Mouse (Mus musculus) heart, embryonic 14.5 days (tissue): ENCODE measurements at regions not wholly inside any gene's neighbourhood (a gene's known extent, or its start where the extent isn't known, plus 50 kb on each side); places are given as distances from the start of the nearest gene placed in this dataset.

Experiments used
- ATAC-seq: fragments of 200-750 bp; cut with Nextera tagmentation; 2 replicates; pipeline ENCODE4 v1.8.0; 2017; ENCODE audit warnings: low read depth, moderate TSS enrichment; ENCODE audit not compliant: insufficient number of reproducible peaks, insufficient read depth, low FRiP score
- H3K27ac ChIP-seq, 2 experiments: fragments of 200-500 bp in 1 of 2; fragments of 300-500 bp in 1 of 2; sonication (generic) in 1 of 2; replicated peaks in 1 of 2; 2 replicates each; pipeline ENCODE4 v1.5.1; 2012 to 2014; ENCODE audit warnings: low read depth in 2 of 2, low read length in 2 of 2, control low read depth in 1 of 2, mild to moderate bottlenecking in 1 of 2, mixed read lengths in 1 of 2; ENCODE audit not compliant: control insufficient read depth in 1 of 2, insufficient read depth in 1 of 2
- H3K27me3 ChIP-seq: fragments of 300-500 bp; sonication (generic); 2 replicates; pipeline ENCODE4 v1.6.1; 2014; ENCODE audit warnings: mild to moderate bottlenecking, low read length, control low read depth; ENCODE audit not compliant: control insufficient read depth, insufficient read depth
- H3K36me3 ChIP-seq: fragments of 300-500 bp; sonication (generic); 2 replicates; pipeline ENCODE4 v1.6.1; 2014; ENCODE audit warnings: mild to moderate bottlenecking, control low read depth, low read length, mixed read lengths; ENCODE audit not compliant: control insufficient read depth, insufficient read depth
- H3K4me1 ChIP-seq, 2 experiments: fragments of 200-500 bp in 1 of 2; fragments of 300-500 bp in 1 of 2; sonication (generic) in 1 of 2; 2 replicates each; pipeline ENCODE4 v1.6.1; 2012 to 2014; ENCODE audit warnings: low read length in 2 of 2, control low read depth in 1 of 2, mixed read lengths in 1 of 2; ENCODE audit not compliant: control insufficient read depth in 2 of 2, insufficient read depth in 2 of 2
- H3K4me2 ChIP-seq: fragments of 300-500 bp; sonication (generic); 2 replicates; pipeline ENCODE4 v1.6.1; 2014; ENCODE audit warnings: mild to moderate bottlenecking, low read length
- H3K4me3 ChIP-seq, 2 experiments: fragments of 200-500 bp in 1 of 2; fragments of 300-500 bp in 1 of 2; sonication (generic) in 1 of 2; 2 replicates each; pipeline ENCODE4 v1.5.1; 2012 to 2014; ENCODE audit warnings: low read length in 2 of 2, mild to moderate bottlenecking in 2 of 2, control low read depth in 1 of 2, low read depth in 1 of 2, moderate library complexity in 1 of 2; ENCODE audit not compliant: control insufficient read depth in 1 of 2, insufficient read depth in 1 of 2
- H3K9ac ChIP-seq: fragments of 300-500 bp; sonication (generic); 2 replicates; pipeline ENCODE4 v1.6.1; 2014; ENCODE audit warnings: mild to moderate bottlenecking, low read length
- H3K9me3 ChIP-seq: fragments of 300-500 bp; sonication (generic); 2 replicates; pipeline ENCODE4 v1.6.1; 2016; ENCODE audit warnings: low read length, control low read depth; ENCODE audit not compliant: control insufficient read depth
- WGBS: fragments of 180-500 bp; shearing (Covaris S2); extraction: QIAGEN DNeasy Blood & Tissue Kit; methylation state at CpG from one replicate; pipeline ENCODE4 v1.1.7; 2014; 5-methylcytosine and 5-hydroxymethylcytosine counted together

DNA sequence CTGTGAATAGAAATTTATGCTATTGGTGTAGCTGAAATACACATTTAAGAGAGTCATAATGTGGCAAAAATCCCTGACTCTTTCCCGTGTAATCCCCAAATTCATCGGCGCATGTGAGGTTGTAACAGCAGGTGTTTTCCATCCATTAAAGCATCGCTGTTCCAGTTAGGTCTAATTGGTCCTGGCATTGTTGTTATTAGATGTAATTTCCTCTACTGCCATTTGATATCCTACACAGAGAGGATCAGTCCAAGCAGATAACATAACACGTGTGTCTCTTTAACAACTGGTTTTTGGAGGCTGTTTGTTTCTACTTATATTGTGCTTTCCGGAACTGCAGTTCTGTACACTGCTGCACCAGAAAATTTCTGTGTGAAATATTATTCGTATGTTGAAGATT, 101.8 kb downstream of the Vgll3 start:
- H3K36me3 ChIP-seq: no peaks in the 10 kb centered on the region
- no peak overlapping the region for H3K4me3 ChIP-seq
- no peaks in the 10 kb centered on the region for H3K27me3 ChIP-seq
- no peak overlapping the region for H3K4me2 ChIP-seq
- ATAC-seq: no peak
- 70% methylated on average over 7 of the region's 7 CpGs for WGBS
- no peaks in the 10 kb centered on the region for H3K4me1 ChIP-seq
- H3K9ac ChIP-seq: no peak overlapping the region
- H3K9me3 ChIP-seq: no peaks in the 10 kb centered on the region
- no peak overlapping the region for H3K27ac ChIP-seq

DNA sequence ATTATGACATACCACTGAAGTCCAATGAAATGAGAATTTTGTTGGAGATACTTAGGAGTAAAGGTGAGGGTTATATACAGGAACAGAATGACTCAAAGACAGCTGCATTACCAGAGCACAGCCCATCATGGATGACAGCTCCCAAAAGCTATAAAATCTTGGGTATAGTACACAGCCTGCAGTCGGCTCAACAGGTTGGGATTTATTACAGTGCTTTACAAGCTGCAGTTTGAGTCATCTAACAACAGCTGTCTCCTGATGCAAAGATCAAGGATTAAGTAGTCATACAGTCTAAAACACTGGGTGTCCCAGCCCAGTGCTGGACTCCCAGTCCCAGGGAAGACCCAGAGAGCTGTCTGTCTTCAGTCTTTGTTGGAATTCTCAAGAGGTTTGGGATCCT, 110.9 kb downstream of the Vgll3 start:
- Histone ChIP-seq H3K27me3 (no peaks in the 10 kb centered on the region), H3K9me3 (no peaks in the 10 kb centered on the region), H3K36me3 (no peaks in the 10 kb centered on the region), H3K9ac (no peak overlapping the region), H3K4me3 (no peak overlapping the region), H3K4me1 (no peaks in the 10 kb centered on the region), H3K27ac (no peak overlapping the region), H3K4me2 (no peak overlapping the region)
- no peak for ATAC-seq
- 78% methylated on average over 1 of the region's 1 CpGs for WGBS

DNA sequence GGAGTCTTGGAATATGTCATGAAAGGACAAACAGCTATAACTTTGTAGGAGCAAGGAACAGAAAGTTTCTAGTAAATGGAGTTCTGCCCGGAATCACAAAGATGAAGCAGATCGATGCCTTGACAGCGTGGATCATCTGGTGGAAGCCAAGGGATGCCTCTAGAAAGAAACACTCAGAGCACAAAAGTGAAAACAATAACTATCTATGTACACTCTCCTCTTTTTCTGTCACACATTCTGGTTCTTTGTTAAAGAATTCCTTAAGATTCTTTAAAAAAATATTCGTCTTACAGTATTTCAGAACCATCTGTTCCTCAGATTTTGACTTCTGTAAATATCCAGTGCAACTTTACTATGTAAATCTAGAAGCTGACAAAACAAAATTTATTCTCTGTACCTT, 148.8 kb downstream of the Vgll3 start:
- WGBS: 86% methylated on average over 4 of the region's 4 CpGs
- Histone ChIP-seq H3K9me3 (no peaks in the 10 kb centered on the region), H3K9ac (no peak overlapping the region), H3K4me1 (no peaks in the 10 kb centered on the region), H3K36me3 (no peaks in the 10 kb centered on the region), H3K27ac (no peak overlapping the region), H3K4me2 (no peak overlapping the region), H3K4me3 (no peak overlapping the region), H3K27me3 (no peaks in the 10 kb centered on the region)
- ATAC-seq: no peak

DNA sequence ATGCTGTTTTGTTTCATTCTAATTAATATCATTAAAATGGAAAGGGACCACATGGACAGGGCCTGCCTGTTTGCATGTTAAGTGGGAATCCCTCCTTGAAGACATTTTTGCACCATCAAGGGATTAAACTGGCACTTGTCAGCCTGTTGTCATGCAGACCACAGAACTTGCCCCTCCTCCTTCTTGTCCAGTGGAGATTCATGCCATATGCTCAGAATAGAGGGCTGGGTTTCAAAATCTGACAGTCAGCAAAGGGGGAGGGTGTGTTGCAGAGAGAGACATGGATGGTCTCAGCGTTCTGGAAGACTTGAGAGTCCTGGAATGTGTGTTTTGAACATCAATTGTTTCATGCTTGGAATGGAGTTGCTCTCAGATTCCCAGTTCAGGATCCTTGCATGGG, 149.2 kb downstream of the Vgll3 start:
- H3K4me2 ChIP-seq: no peak overlapping the region
- no peak overlapping the region for H3K4me3 ChIP-seq
- no peaks in the 10 kb centered on the region for H3K4me1 ChIP-seq
- no peak overlapping the region for H3K27ac ChIP-seq
- no peak for ATAC-seq
- WGBS: 33% methylated on average over 1 of the region's 1 CpGs
- no peaks in the 10 kb centered on the region for H3K9me3 ChIP-seq
- H3K9ac ChIP-seq: no peak overlapping the region
- no peaks in the 10 kb centered on the region for H3K36me3 ChIP-seq
- no peaks in the 10 kb centered on the region for H3K27me3 ChIP-seq

DNA sequence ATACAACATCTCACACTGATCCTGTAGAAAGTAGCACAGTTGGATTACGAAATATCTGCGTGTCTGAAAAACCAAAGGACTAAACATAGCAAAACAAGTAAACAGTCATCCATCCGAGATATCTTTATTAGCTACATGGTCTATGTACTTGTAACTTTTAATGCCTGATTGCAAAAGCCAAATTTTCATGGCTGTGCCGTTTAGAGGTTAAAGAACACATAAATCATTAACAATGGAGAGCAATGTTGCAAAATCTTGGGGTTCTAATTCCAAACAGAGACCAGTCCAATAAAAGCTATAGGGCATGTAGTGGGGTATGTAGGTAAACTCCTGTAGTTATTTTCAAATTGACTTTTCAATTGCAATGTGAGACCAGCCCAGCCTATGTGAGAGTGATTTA, 162.0 kb downstream of the Vgll3 start:
- Histone ChIP-seq H3K4me2 (no peak overlapping the region), H3K27me3 (no peaks in the 10 kb centered on the region), H3K27ac (no peak overlapping the region), H3K9me3 (no peaks in the 10 kb centered on the region), H3K4me3 (no peak overlapping the region), H3K36me3 (no peaks in the 10 kb centered on the region), H3K4me1 (no peaks in the 10 kb centered on the region), H3K9ac (no peak overlapping the region)
- no peak for ATAC-seq
- WGBS: 81% methylated on average over 4 of the region's 4 CpGs

DNA sequence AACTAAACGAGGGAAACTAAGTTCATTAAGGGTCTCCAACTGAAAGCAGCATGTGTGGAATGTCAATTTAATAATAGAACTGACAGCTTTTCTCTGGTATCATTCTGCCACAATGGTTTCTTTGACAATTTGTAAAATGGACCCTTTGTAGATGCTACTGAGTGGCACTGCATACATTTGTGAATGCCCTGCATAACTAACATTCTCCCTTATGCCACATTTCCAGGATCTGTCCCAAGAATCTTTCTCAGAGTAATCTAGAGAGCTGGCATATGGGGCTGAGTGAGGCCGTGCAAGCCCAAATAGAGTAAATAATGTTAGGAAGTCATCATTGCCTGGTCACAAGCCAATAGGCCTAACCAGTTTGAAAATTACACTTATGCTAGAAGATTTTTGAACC, 172.1 kb downstream of the Vgll3 start:
- no peak overlapping the region for H3K27ac ChIP-seq
- H3K4me3 ChIP-seq: no peak overlapping the region
- no peaks in the 10 kb centered on the region for H3K27me3 ChIP-seq
- no peak for ATAC-seq
- no peak overlapping the region for H3K9ac ChIP-seq
- no peaks in the 10 kb centered on the region for H3K9me3 ChIP-seq
- WGBS: 32% methylated on average over 2 of the region's 2 CpGs
- H3K4me2 ChIP-seq: no peak overlapping the region
- peaks cover 0 to 6% of the 10 kb centered on the region in 2 experiments; a peak in 1 of 4 replicates for H3K4me1 ChIP-seq
- H3K36me3 ChIP-seq: no peaks in the 10 kb centered on the region

DNA sequence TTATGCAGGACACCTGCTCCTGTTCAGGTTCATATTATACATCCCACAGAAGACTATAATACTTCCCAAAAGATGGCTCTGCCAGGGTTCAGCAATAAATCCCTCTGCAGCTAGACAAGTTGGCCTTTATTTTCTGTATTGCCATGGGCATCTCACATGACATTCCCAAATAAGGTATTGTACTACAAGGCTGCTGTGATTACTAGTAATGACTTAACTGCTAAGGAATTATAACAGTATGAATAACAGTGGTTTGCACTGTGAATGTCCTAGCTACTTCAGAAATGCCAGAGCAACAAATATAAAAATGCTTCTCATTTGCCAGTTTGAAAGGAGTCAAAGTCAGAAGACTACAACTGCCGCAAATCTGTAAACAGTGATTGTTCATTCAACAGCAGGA, 184.3 kb downstream of the Vgll3 start:
- Histone ChIP-seq H3K36me3 (no peaks in the 10 kb centered on the region), H3K4me1 (peaks cover 2 to 4% of the 10 kb centered on the region in 2 experiments; a peak in 2 of 4 replicates), H3K27me3 (no peaks in the 10 kb centered on the region), H3K4me2 (no peak overlapping the region), H3K27ac (no peak overlapping the region), H3K4me3 (no peak overlapping the region), H3K9ac (no peak overlapping the region), H3K9me3 (no peaks in the 10 kb centered on the region)
- ATAC-seq: no peak
- WGBS: 69% methylated on average over 1 of the region's 1 CpGs

DNA sequence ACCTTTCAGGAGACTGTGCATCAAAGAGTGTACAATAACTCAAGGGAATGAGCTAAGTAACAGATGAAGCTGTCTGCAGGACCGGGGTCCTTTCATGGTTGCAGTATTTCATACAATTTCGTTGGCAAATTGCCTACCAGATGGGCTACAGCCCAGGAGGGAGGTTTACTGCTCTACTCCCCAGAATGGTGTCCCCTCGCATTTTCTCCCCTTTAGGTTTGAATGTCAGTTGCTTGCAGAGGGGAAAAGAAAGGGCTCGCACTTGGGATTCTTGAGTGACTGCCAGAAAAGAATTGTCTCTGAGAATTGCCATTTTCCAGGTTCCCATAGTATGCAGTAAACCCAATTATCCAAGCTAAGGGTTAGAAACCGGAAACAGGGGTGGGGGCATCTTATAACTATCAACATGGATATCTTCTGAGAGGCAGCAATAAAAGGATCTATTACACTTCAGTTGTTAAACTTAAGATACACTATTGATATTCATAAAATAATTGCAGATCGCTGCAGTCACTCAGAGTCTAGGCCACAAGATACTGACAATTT, 185.7 kb downstream of the Vgll3 start:
- WGBS: 69% methylated on average over 6 of the region's 6 CpGs
- Histone ChIP-seq H3K9me3 (no peaks in the 10 kb centered on the region), H3K4me1 (peaks cover 5 to 9% of the 10 kb centered on the region in 2 experiments), H3K27ac (no peak overlapping the region), H3K4me2 (no peak overlapping the region), H3K9ac (no peak overlapping the region), H3K4me3 (no peak overlapping the region), H3K27me3 (no peaks in the 10 kb centered on the region), H3K36me3 (no peaks in the 10 kb centered on the region)
- no peak for ATAC-seq
